Mouse (Mus musculus): ENCODE measurements around the gene Atg16l2.

- no peak for TF ChIP-seq CTCF (IDR thresholded peaks at IDR 0.05)
- no peak for TF ChIP-seq EP300 (IDR thresholded peaks at IDR 0.05)
Observed at GRCm38 (mm10) chr7:101284504-101284903, 17.5 kb downstream of the Atg16l2 start.
